Mouse (Mus musculus): ENCODE data around the gene Vpreb1. TPM values are rescaled to one million over a fixed set of nuclear protein-coding genes. Genes with fewer than 3 reads are reported as not detected.

The Vpreb1 gene
- polyA plus RNA-seq, 1 experiment from 2014 or later, result 2.7 TPM

DNA sequence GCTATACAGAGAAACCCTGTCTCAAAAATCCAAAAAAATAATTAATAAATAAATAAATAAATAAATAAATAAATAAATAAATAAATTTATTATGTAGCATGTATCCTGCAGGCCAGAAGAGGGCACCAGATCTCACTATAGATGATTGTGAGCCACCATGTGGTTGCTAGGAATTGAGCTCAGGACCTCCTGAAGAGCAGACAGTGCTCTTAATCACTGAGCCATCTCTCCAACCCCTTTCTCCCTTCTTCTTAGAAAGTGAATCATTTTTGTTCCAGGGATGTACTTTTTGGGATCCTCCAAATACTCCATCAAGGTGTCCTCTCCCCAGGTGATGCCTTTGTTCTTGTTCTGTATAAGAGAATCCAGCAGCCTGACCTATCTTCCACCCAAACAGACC is 21.4 kb downstream of the Vpreb1 start:
- Histone ChIP-seq H3K27ac (replicated peaks) (no peak overlapping the region), H3K9ac (replicated peaks) (no peak overlapping the region), H3K4me1 (no peaks in the 10 kb centered on the region), H3K27me3 (no peaks in the 10 kb centered on the region), H3K4me3 (no peak overlapping the region), H3K9me3 (no peaks in the 10 kb centered on the region), H3K36me3 (no peaks in the 10 kb centered on the region), H3K4me2 (replicated peaks) (no peak overlapping the region)
- no peak for ATAC-seq (replicated peaks)

DNA sequence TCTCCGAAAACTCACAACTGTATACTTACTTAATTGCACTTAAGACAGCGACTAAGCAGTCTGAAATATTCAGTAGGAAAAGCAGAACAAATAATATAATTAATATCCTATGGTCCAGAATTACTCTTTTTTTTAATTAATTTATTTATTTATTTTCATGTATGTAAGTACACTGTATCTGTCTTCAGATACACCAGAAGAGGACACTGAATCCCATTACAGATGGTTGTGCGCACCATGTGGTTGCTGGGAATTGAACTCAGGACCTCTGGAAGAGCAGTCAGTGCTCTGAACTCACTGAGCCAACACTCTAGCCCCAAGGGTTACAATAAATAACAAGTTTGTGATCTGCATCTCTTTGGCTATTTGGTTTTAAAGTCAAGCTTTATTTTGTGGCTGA is 41.0 kb downstream of the Vpreb1 start:
- H3K36me3 ChIP-seq, result no peaks in the 10 kb centered on the region
- H3K27me3 ChIP-seq, result no peaks in the 10 kb centered on the region
- no peak overlapping the region for H3K27ac ChIP-seq (replicated peaks)
- peak; percentile 33; the same call in 1 of the 2 replicates for ATAC-seq (replicated peaks)
- 0 out of 2 replicates have a peak, but pooled peaks cover 3% of the 10 kb centered on the region for H3K4me1 ChIP-seq
- 91% methylated on average over 3 of the region's 3 CpGs for WGBS
- H3K4me2 ChIP-seq (replicated peaks), result no peak overlapping the region
- H3K9ac ChIP-seq (replicated peaks), result no peak overlapping the region
- no peak overlapping the region; the same call in 1 of the 2 replicates for H3K4me3 ChIP-seq
- no peaks in the 10 kb centered on the region for H3K9me3 ChIP-seq

DNA sequence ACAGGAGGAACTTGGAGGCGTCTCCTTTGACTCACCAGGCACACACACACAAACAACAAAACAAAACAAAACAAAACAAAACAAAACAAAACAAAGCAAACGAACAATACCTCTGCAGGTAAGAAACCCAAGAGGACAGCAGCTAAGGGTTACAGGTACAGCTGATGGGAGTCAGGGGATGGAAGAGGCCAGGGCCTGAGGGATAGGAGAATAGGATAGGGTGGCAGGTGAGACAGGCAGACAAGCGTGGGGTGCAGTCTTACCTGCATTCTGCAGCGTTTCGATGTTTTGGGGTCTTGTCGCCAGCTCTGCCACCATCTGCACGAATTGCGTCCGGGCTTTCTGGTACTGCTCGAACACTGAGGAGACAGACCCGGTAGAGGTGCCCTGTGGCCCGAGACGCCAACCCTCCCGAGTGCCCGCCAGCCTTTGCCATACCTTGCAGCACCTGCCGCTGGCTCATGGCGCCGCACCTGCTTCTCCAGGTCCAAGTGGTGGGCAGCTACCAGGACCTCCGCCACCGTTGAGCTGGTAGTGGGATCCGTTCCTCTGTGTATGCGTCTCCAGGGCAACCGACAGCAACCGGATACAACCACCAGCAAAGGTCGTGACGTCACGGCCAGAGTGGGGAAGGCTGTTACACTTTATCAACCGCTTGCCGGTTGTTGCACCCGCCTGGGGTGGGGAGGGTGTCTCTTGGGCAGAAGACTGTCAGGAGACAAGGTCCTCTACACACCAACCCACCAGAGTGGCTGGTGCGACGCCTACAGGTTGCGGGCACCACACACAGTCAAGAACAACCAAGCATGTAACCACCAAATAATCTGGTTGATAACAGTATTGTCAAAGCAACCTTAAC is 41.7 kb downstream of the Vpreb1 start, which contains the start of gene Spag6l:
TSS of gene Spag6l (minus strand) at position 700 of the 859 bp plus-strand sequence.
- H3K27ac ChIP-seq (replicated peaks), result no peak within 1 kb of the TSS
- 0 out of 2 replicates have a peak, but pooled peaks cover 3% of the 10 kb centered on the region for H3K4me1 ChIP-seq
- peak within 1 kb of the TSS; percentile 50 for H3K9ac ChIP-seq (replicated peaks)
- peak within 1 kb of the TSS; percentile 70 for H3K4me2 ChIP-seq (replicated peaks)
- no peaks in the 10 kb centered on the region for H3K36me3 ChIP-seq
- WGBS, result 3% methylated on average over 33 of the region's 33 CpGs
- no peaks in the 10 kb centered on the region for H3K27me3 ChIP-seq
- H3K4me3 ChIP-seq, result peak within 1 kb of the TSS; percentile 52
- no peaks in the 10 kb centered on the region for H3K9me3 ChIP-seq
- ATAC-seq (replicated peaks), result peak; percentile 98

DNA sequence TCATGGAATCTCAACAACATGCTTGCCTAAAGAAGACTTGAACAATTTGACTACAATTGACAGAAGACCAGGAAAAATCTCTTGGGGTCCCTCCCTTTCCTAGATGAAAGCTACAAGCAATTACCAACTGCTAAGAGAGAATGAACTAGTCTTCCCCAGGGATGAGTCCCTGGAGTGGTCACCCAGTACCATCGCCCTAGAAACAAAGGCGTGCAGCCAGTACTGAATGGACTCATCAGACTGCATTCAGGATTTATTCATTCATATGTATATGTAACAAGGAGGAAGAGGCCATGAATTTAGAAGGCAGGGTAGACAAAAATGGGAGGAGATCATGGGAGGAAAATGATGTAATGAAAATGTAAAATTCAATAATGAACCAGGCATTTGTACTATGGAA is 44.4 kb downstream of the Vpreb1 start:
- 76% methylated on average over 2 of the region's 2 CpGs for WGBS

DNA sequence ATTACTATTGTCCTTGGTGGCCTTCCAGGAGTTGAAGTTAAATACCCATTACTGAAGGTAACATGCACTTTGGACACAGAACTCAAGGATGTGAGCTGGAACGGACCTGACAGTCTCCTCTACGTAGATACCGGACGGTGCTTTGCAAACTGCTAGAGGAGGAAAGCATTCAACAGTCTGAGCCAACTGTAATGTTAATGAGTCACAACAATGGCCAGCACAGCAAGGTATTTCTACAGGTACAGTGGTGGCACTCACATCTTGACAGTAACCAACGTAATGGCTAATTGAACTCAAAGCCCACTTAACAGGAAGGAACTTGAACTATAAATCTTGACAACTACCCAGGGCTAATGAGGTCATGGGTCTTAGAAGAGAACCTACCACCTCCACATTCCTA is 45.2 kb downstream of the Vpreb1 start:
- no peak overlapping the region for H3K9ac ChIP-seq (replicated peaks)
- no peaks in the 10 kb centered on the region for H3K36me3 ChIP-seq
- 0 out of 2 replicates have a peak, but pooled peaks cover 3% of the 10 kb centered on the region for H3K4me1 ChIP-seq
- no peaks in the 10 kb centered on the region for H3K9me3 ChIP-seq
- WGBS, result 29% methylated on average over 5 of the region's 5 CpGs
- no peak overlapping the region for H3K4me2 ChIP-seq (replicated peaks)
- no peak overlapping the region for H3K4me3 ChIP-seq
- no peak for ATAC-seq (replicated peaks)
- no peaks in the 10 kb centered on the region for H3K27me3 ChIP-seq
- H3K27ac ChIP-seq (replicated peaks), result no peak overlapping the region

More for the DNA sequence above, 44.4 kb downstream of the Vpreb1 start:
- Histone ChIP-seq H3K27me3 (no peaks in the 10 kb centered on the region), H3K27ac (replicated peaks) (no peak overlapping the region), H3K9me3 (no peaks in the 10 kb centered on the region), H3K4me2 (replicated peaks) (no peak overlapping the region), H3K36me3 (no peaks in the 10 kb centered on the region), H3K4me1 (0 out of 2 replicates have a peak, but pooled peaks cover 3% of the 10 kb centered on the region), H3K9ac (replicated peaks) (no peak overlapping the region), H3K4me3 (no peak overlapping the region)
- ATAC-seq (replicated peaks), result no peak

Other genes with a start within 250 kb of the Vpreb1 start
- not detected in 2 replicates for gene Olfr19, start 194.4 kb downstream of the Vpreb1 start, polyA plus RNA-seq (2015; fragmentation: Nextera tagmentation; extraction: Ambion mirVana)
- gene Spag6l, start 41.4 kb downstream of the Vpreb1 start, polyA plus RNA-seq (2015; fragmentation: Nextera tagmentation; extraction: Ambion mirVana), result 9.7 and 11.3 TPM in 2 replicates
- gene Igll1, start 6.9 kb downstream of the Vpreb1 start, polyA plus RNA-seq (2015; fragmentation: Nextera tagmentation; extraction: Ambion mirVana), result not detected in 2 replicates
- gene Top3b, start 107 bp downstream of the Vpreb1 start, polyA plus RNA-seq (2015; fragmentation: Nextera tagmentation; extraction: Ambion mirVana), result 68.8 and 75.8 TPM in 2 replicates
- gene Ppm1f, start 25.6 kb upstream of the Vpreb1 start, polyA plus RNA-seq (2015; fragmentation: Nextera tagmentation; extraction: Ambion mirVana), result 25.4 and 26.4 TPM in 2 replicates
- gene Mapk1, start 112.5 kb upstream of the Vpreb1 start, polyA plus RNA-seq (2015; fragmentation: Nextera tagmentation; extraction: Ambion mirVana), result 186 and 193 TPM in 2 replicates
- gene Ypel1, start 198.9 kb upstream of the Vpreb1 start, polyA plus RNA-seq (2015; fragmentation: Nextera tagmentation; extraction: Ambion mirVana), result 181 and 183 TPM in 2 replicates
- 161 and 162 TPM in 2 replicates for gene Ppil2, start 240.4 kb upstream of the Vpreb1 start, polyA plus RNA-seq (2015; fragmentation: Nextera tagmentation; extraction: Ambion mirVana)

Data from forebrain, embryonic 15.5 days (tissue).